Mouse (Mus musculus) CH12.LX (cell line): ENCODE data around the gene Sh3rf3. TPM values are rescaled to one million over a fixed set of nuclear protein-coding genes. Genes with fewer than 3 reads are reported as not detected.

Experiments used
- DNase-seq: peaks from one replicate; pipeline ENCODE4 v3.0.0-alpha.2; 2013; ENCODE audit errors: extremely low read depth
- H3K27ac ChIP-seq: 2 replicates; pipeline ENCODE4 v1.5.1; 2012; ENCODE audit warnings: low read depth, mild to moderate bottlenecking, control low read depth, moderate library complexity; ENCODE audit not compliant: insufficient read depth
- H3K27me3 ChIP-seq: replicated peaks from 2 replicates; pipeline ENCODE3; 2012; ENCODE audit warnings: inconsistent platforms
- H3K36me3 ChIP-seq, 2 experiments: replicated peaks in 1 of 2; 2 replicates each; pipeline versions ENCODE3 to v1.6.1; 2012; ENCODE audit warnings: inconsistent platforms in 1 of 2, low read length in 1 of 2, mild to moderate bottlenecking in 1 of 2, mixed read lengths in 1 of 2, moderate library complexity in 1 of 2; ENCODE audit not compliant: control insufficient read depth in 1 of 2, insufficient read depth in 1 of 2
- H3K4me1 ChIP-seq, 2 experiments: 2 replicates each; pipeline ENCODE4 v1.6.1; 2012; ENCODE audit warnings: inconsistent platforms in 1 of 2, moderate library complexity in 1 of 2; ENCODE audit not compliant: insufficient read depth in 2 of 2, control insufficient read depth in 1 of 2
- H3K4me2 ChIP-seq: 2 replicates; pipeline ENCODE4 v1.6.1; 2012; ENCODE audit warnings: low read depth, mild to moderate bottlenecking, control low read depth; ENCODE audit not compliant: poor library complexity, insufficient read depth, severe bottlenecking
- H3K4me3 ChIP-seq, 3 experiments: fragments of 150-350 bp in 1 of 3; sonication (generic) in 1 of 3; replicated peaks in 1 of 3; 2 replicates each; pipeline versions ENCODE3 to v1.5.1; 2011 to 2012; ENCODE audit warnings: low read depth in 2 of 3, low read length in 2 of 3, mild to moderate bottlenecking in 2 of 3, moderate library complexity in 2 of 3, control low read depth in 1 of 3, improper control_type of control experiment in 1 of 3, inconsistent platforms in 1 of 3, mixed read lengths in 1 of 3; ENCODE audit not compliant: poor library complexity in 1 of 3
- H3K79me2 ChIP-seq: replicated peaks from 2 replicates; pipeline ENCODE4 v1.6.1; 2012; ENCODE audit warnings: mild to moderate bottlenecking, moderate library complexity; ENCODE audit not compliant: control insufficient read depth, poor library complexity, insufficient read depth, severe bottlenecking; ENCODE audit errors: extremely low read depth
- H3K9ac ChIP-seq: 2 replicates; pipeline ENCODE4 v1.6.1; 2012; ENCODE audit warnings: low read depth, mild to moderate bottlenecking, control low read depth, moderate library complexity; ENCODE audit not compliant: insufficient read depth
- H3K9me3 ChIP-seq: replicated peaks from 2 replicates; pipeline ENCODE3; 2012; ENCODE audit warnings: low read length, inconsistent platforms, mixed read lengths
- BHLHE40 ChIP-seq: IDR thresholded peaks from 2 replicates; pipeline ENCODE4 v1.6.1; 2011; ENCODE audit warnings: mild to moderate bottlenecking, low read depth, low read length, improper control_type of control experiment
- CHD1 ChIP-seq: IDR thresholded peaks from 2 replicates; pipeline ENCODE4 v1.6.1; 2012; ENCODE audit warnings: low read depth, low read length, improper control_type of control experiment, inconsistent platforms
- CHD2 ChIP-seq: IDR thresholded peaks from 2 replicates; pipeline ENCODE4 v1.6.1; 2011; ENCODE audit warnings: low read length, improper control_type of control experiment
- E2F4 ChIP-seq: IDR thresholded peaks from 2 replicates; pipeline ENCODE4 v1.6.1; 2011; ENCODE audit warnings: low read depth, low read length, improper control_type of control experiment; ENCODE audit not compliant: insufficient replicate concordance
- ETS1 ChIP-seq: conservative IDR thresholded peaks from 2 replicates; pipeline ENCODE4 v1.6.1; 2012; ENCODE audit warnings: low read depth, mild to moderate bottlenecking, inconsistent platforms, low read length, improper control_type of control experiment, moderate library complexity
- GABPA ChIP-seq: IDR thresholded peaks from 2 replicates; pipeline ENCODE4 v1.6.1; 2012; ENCODE audit warnings: low read depth, low read length, improper control_type of control experiment, inconsistent platforms; ENCODE audit not compliant: insufficient replicate concordance
- KAT2A ChIP-seq: IDR thresholded peaks from 2 replicates; pipeline ENCODE4 v1.6.1; 2012; ENCODE audit warnings: low read length, improper control_type of control experiment, inconsistent platforms; ENCODE audit not compliant: insufficient replicate concordance
- MAX ChIP-seq: IDR thresholded peaks from 2 replicates; pipeline ENCODE4 v1.6.1; 2011; ENCODE audit warnings: low read length, improper control_type of control experiment
- MAZ ChIP-seq: IDR thresholded peaks from 2 replicates; pipeline ENCODE4 v1.6.1; 2012; ENCODE audit warnings: low read depth, mild to moderate bottlenecking, inconsistent platforms, low read length, improper control_type of control experiment, moderate library complexity
- MXI1 ChIP-seq: IDR thresholded peaks from 2 replicates; pipeline ENCODE4 v1.6.1; 2011; ENCODE audit warnings: mild to moderate bottlenecking, low read depth, low read length, improper control_type of control experiment
- RAD21 ChIP-seq: IDR thresholded peaks from 2 replicates; pipeline ENCODE4 v1.6.1; 2011; ENCODE audit warnings: low read depth, mild to moderate bottlenecking, low read length, improper control_type of control experiment, moderate library complexity
- RCOR1 ChIP-seq: conservative IDR thresholded peaks from 2 replicates; pipeline ENCODE4 v1.6.1; 2012; ENCODE audit warnings: low read depth, mild to moderate bottlenecking, inconsistent platforms, low read length, improper control_type of control experiment
- TBP ChIP-seq: conservative IDR thresholded peaks from 2 replicates; pipeline ENCODE4 v1.6.1; 2011; ENCODE audit warnings: low read depth, low read length, improper control_type of control experiment
- UBTF ChIP-seq: IDR thresholded peaks from 2 replicates; pipeline ENCODE4 v1.6.1; 2012; ENCODE audit warnings: low read depth, mild to moderate bottlenecking, inconsistent platforms, low read length, improper control_type of control experiment, moderate library complexity
- USF2 ChIP-seq: conservative IDR thresholded peaks from 2 replicates; pipeline ENCODE4 v1.6.1; 2011; ENCODE audit warnings: low read depth, low read length, improper control_type of control experiment
- ZC3H11A ChIP-seq: IDR thresholded peaks from 2 replicates; pipeline ENCODE4 v1.6.1; 2012; ENCODE audit warnings: low read depth, mild to moderate bottlenecking, inconsistent platforms, low read length, improper control_type of control experiment
- ZNF384 ChIP-seq: IDR thresholded peaks from 2 replicates; pipeline ENCODE4 v1.6.1; 2012; ENCODE audit warnings: low read depth, low read length, improper control_type of control experiment, inconsistent platforms
- dilution Hi-C: fragments of 300-500 bp; cut with MboI; formaldehyde crosslinking; loops from 2 replicates; pipeline ENCODE4 v1.14.3; 2020; ENCODE audit warnings: low sequenced_read_pairs; ENCODE audit not compliant: extremely low pct_unique_long_range_greater_than_20kb, extremely low pct_ligation_motif_present
- in situ Hi-C: fragments of 300-500 bp; cut with MboI; formaldehyde crosslinking; loops from 3 replicates; pipeline ENCODE4 v1.14.3; 2019; ENCODE audit warnings: low sequenced_read_pairs, low pct_ligation_motif_present, low pct_unique_long_range_greater_than_20kb, mixed read lengths
- polyA plus RNA-seq: library from polyadenylated mRNA; unstranded; fragments of >175 nt; gene quantifications from 2 replicates; pipeline ENCODE4 v1.2.1, GENCODE M21; 2012; ENCODE audit warnings: low read depth; ENCODE audit not compliant: insufficient read length
- total RNA-seq, 2 experiments: library from RNA; depleted of rRNA; stranded (reverse); fragments of 300-350 nt in 1 of 2; fragments of >200 nt in 1 of 2; gene quantifications; 2 replicates each; pipeline ENCODE4 v1.2.3; 2012 to 2014

Gene Sh3rf3
- total and polyA plus RNA-seq, 3 experiments, result 0.13 to 0.64 TPM; not detected in 1

DNA sequence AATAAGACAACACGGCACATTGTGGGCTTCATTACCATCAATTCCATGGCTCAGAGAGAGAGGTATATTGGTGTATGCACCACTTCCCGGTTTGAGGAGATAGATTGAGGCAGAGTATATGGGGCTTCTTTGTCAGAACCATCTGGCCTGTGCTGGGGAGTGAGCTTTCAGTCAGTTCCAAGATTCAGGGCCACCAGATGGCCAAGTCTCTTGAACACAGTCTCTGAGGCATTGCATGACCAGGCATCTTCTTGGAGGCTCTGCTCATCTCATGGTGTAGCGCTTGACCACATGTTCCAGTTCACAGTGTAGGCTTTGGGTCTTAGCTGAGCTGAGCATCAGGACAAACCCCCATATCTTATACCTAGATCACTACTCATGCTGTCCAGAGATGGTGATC is 28.8 kb downstream of the Sh3rf3 start:
- Histone ChIP-seq H3K4me1 (no peaks in the 10 kb centered on the region), H3K9ac (no peak overlapping the region), H3K79me2 (no peaks in the 10 kb centered on the region), H3K27ac (no peak overlapping the region), H3K36me3 (no peaks in the 10 kb centered on the region), H3K9me3 (no peaks in the 10 kb centered on the region), H3K27me3 (peaks cover 13% of the 10 kb centered on the region), H3K4me2 (no peak overlapping the region), H3K4me3 (no peak overlapping the region)
- dilution Hi-C loops (no loop called here), in situ Hi-C loops (no loop called here)
- no peak for DNase-seq
- TF ChIP-seq BHLHE40 (no peak), ZNF384 (no peak), MAX (no peak), UBTF (no peak), KAT2A (no peak), TBP (no peak)

GRCm38 (mm10) chr10:58843100-58843499 is 29.9 kb downstream of the Sh3rf3 start:
- Histone ChIP-seq H3K27ac (no peak overlapping the region), H3K9me3 (no peaks in the 10 kb centered on the region), H3K36me3 (no peaks in the 10 kb centered on the region), H3K79me2 (no peaks in the 10 kb centered on the region), H3K9ac (no peak overlapping the region), H3K4me2 (no peak overlapping the region), H3K4me1 (no peaks in the 10 kb centered on the region), H3K27me3 (peaks cover 13% of the 10 kb centered on the region), H3K4me3 (no peak overlapping the region)
- dilution Hi-C loops, result no loop called here
- in situ Hi-C loops, result no loop called here
- DNase-seq, result no peak
- TF ChIP-seq ETS1 (no peak), RCOR1 (no peak), GABPA (no peak), MAZ (no peak), MXI1 (no peak), ZC3H11A (no peak), USF2 (no peak), CHD1 (no peak), E2F4 (no peak), RAD21 (no peak), CHD2 (no peak)
